Mouse (Mus musculus) heart, postnatal 25 days (tissue): ENCODE measurements around the gene Gigyf2. TPM values are rescaled to one million over a fixed set of nuclear protein-coding genes. Genes with fewer than 3 reads are reported as not detected.

ENCODE experiments used
- total RNA-seq, 2 experiments: library from RNA; stranded (reverse); gene quantifications; 2 replicates each; pipeline ENCODE4 v1.2.3; 2021

Gene Gigyf2
- total RNA-seq, 2 experiments from 2014 or later: 46.5 to 46.8 TPM

Other genes with a start within 250 kb of the Gigyf2 start
- not detected for gene Alppl2, start 237.1 kb upstream of the Gigyf2 start, total RNA-seq
- gene Alpi, start 225.4 kb upstream of the Gigyf2 start, total RNA-seq: not detected
- gene Akp3, start 202.0 kb upstream of the Gigyf2 start, total RNA-seq: not detected
- not detected for gene Ecel1, start 170.5 kb upstream of the Gigyf2 start, total RNA-seq
- not detected for gene Prss56, start 143.7 kb upstream of the Gigyf2 start, total RNA-seq
- gene Chrnd, start 136.4 kb upstream of the Gigyf2 start, total RNA-seq: not detected
- not detected for gene Chrng, start 122.3 kb upstream of the Gigyf2 start, total RNA-seq
- 10 to 100 TPM; 47.5 to 52.2 TPM for gene Eif4e2, start 113.1 kb upstream of the Gigyf2 start, total RNA-seq
- 1 to 10 TPM; 3.2 to 3.3 TPM for gene Efhd1, start 62.6 kb upstream of the Gigyf2 start, total RNA-seq
- not detected for gene Kcnj13, start 67.7 kb downstream of the Gigyf2 start, total RNA-seq
- not detected for gene Snorc, start 143.3 kb downstream of the Gigyf2 start, total RNA-seq
- gene Neu2, start 182.9 kb downstream of the Gigyf2 start, total RNA-seq: not detected
- under 1 TPM; 0.36 to 0.49 TPM for gene Ngef, start 246.9 kb downstream of the Gigyf2 start, total RNA-seq